Mouse (Mus musculus): Measurements from ENCODE around the gene Slc35g2.

DNA sequence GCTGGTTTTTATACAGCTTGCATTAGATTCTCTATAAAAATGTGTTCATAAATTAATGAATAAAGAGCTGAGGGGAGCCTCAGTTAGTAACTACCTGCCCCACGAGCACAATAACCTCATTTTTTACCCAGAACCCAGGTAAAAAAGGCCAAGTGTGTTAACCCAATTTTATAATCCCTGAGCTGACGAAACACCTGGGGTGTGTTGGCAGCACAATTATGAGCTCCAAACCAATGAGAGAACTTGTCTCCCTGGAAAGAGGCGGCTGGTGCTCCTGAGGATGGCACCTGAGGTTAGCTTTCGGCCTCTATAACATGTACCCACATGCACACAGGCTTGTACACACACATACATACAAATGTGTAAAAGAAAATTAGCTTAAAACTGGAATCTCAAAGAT, 65.4 kb downstream of the Slc35g2 start:
- TF ChIP-seq USF1 (IDR thresholded peaks at IDR 0.05; ENCODE audit: low read depth, low read length) (no peak), NRF1 (IDR thresholded peaks at IDR 0.05; ENCODE audit: low read depth, low read length) (no peak), POLR2A (IDR thresholded peaks at IDR 0.05; ENCODE audit: low read depth, low read length) (no peak), POLR2AphosphoS2 (IDR thresholded peaks at IDR 0.05; ENCODE audit: low read depth, low read length) (no peak), ZC3H11A (IDR thresholded peaks at IDR 0.05; ENCODE audit: low read depth, low read length) (no peak), CTCF (conservative IDR thresholded peaks at IDR 0.05 in 1 of 2, IDR thresholded peaks at IDR 0.05 in 1 of 2; ENCODE audit: low read depth in 2 of 2, low read length in 2 of 2) (no peak)
